Mouse (Mus musculus): ENCODE data around the gene Srcin1.

DNA sequence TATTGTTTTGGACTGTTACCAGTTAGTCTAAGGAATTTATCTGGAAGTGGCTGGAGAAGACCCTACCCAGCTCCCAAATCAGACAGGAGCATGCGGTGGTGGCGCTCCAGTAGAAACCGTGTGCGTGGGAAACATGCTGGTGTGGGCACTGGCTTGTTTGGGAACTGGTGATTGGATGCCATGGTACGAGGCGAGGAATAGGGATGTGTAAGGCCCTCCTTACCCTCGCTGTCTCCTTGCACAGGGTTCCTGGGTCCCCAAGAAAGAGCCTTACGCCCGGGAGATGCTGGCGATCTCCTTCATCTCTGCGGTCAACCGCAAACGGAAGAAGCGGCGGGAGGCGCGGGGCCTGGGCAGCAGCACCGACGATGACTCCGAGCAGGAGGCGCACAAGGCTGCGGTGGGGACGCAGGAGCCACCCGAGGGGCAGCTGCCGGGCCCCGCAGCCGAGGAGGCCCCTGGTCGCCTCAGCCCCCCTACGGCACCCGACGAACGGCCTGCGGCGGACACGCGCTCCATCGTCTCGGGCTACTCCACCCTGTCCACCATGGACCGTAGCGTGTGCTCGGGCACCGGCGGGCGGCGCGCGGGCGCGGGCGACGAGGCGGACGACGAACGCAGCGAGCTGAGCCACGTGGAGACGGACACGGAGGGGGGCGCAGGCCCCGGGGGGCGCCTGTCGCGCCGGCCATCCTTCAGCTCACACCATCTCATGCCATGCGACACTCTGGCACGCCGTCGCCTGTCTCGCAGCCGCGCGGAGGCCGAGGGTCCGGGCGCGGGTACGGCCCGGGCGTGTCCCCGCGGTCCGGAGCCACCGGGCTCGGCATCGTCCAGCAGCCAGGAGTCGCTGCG lies 75.9 kb downstream of the Srcin1 start, which contains the start of gene 4933428G20Rik:
- no peak for TF ChIP-seq CTCF (IDR thresholded peaks at IDR 0.05; ENCODE audit: borderline replicate concordance, control insufficient read depth, extremely low read depth, insufficient read depth, low read length, poor library complexity)
- no peak for TF ChIP-seq POLR2A (IDR thresholded peaks at IDR 0.05; ENCODE audit: control insufficient read depth, extremely low read depth, insufficient read depth, low read length, poor library complexity)
